Mouse (Mus musculus) cerebellum, adult 2 months (tissue): ENCODE data around the gene Gm13694. TPM values are rescaled to one million over a fixed set of nuclear protein-coding genes. Genes with fewer than 3 reads are reported as not detected.
"Not testable (repeated sequence)": the region's sequence is repeated elsewhere in the genome, so short reads cannot be mapped to it uniquely, and the experiment has no call there.

Experiments
- DNase-seq, 2 experiments: peaks; one replicate each; pipeline ENCODE4 v3.0.0; 2021
- H3K27ac ChIP-seq: fragments of 200-500 bp; 2 replicates; pipeline ENCODE4 v1.5.1; 2012; ENCODE audit warnings: low read length, control low read depth, inconsistent platforms; ENCODE audit not compliant: insufficient read depth
- H3K27me3 ChIP-seq: fragments of 200-500 bp; 2 replicates; pipeline ENCODE4 v1.6.1; 2012; ENCODE audit warnings: inconsistent platforms, mild to moderate bottlenecking, low read length, moderate library complexity; ENCODE audit not compliant: control insufficient read depth, insufficient read depth
- H3K4me1 ChIP-seq: fragments of 200-500 bp; 2 replicates; pipeline ENCODE4 v1.6.1; 2011; ENCODE audit warnings: low read length; ENCODE audit not compliant: control insufficient read depth, insufficient read depth
- H3K4me3 ChIP-seq: fragments of 200-500 bp; replicated peaks from 2 replicates; pipeline ENCODE3; 2011; ENCODE audit warnings: mild to moderate bottlenecking, low read depth, low read length, control low read depth; ENCODE audit not compliant: insufficient read depth
- CTCF ChIP-seq: fragments of 200-500 bp; IDR thresholded peaks from 2 replicates; pipeline ENCODE4 v1.5.1; 2011; ENCODE audit warnings: low read depth, mild to moderate bottlenecking, control low read depth, low read length, moderate library complexity, borderline replicate concordance; ENCODE audit not compliant: insufficient read depth
- POLR2A ChIP-seq: fragments of 200-500 bp; IDR thresholded peaks from 2 replicates; pipeline ENCODE4 v1.6.1; 2011; ENCODE audit warnings: low read length, control low read depth, borderline replicate concordance; ENCODE audit not compliant: insufficient read depth
- WGBS: fragments of 180-500 bp; shearing (Covaris S2); methylation state at CpG from one replicate; pipeline ENCODE4 v1.1.7; 2018; 5-methylcytosine and 5-hydroxymethylcytosine counted together
- polyA plus RNA-seq: library from polyadenylated mRNA; depleted of rRNA; stranded (reverse); fragments of >200 nt; gene quantifications from 2 replicates; pipeline ENCODE4 v1.2.3, GENCODE M21; 2012; rRNA removed

The Gm13694 gene
- polyA plus RNA-seq = not detected in 2 replicates

- whole genome bisulfite sequencing = no CpG with 5 or more reads among the region's 6 CpGs
- DNase-seq = not testable (repeated sequence)
Observed at GRCm38 (mm10) chr2:83978633-83979032, at the start of gene Gm13694. Gene Gm13694 (plus strand): TSS chr2:83978933.

DNA sequence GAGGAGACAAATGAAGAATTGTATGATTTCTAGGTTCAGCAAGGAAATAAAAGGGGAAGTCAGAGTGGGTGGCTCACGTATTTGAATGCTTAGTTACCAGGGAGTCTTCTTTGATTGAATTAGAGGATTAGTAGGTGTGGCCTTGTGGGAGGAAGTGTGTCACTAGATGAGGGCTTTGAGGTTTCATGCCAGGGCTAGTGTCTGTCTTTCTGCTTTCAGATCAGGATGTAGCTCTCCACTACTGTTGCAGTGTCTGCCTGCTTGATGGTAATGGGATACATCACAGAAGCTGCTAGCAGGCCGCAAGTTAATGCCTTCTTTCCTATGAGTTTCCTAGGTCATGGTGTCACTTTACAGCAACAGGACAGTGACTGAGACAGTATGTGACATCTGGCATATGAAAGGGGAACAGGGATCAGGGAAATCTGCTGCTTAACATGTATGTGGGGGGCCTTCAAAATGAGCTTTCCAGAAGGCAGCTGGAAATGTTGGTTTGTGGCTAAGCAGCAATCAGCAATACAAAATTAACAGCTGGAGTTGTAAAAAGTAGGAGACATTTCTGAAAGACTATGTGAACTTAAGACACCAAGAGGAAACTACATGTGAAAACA lies 49.1 kb upstream of the Gm13694 start:
- Histone ChIP-seq H3K4me1 (no peaks in the 10 kb centered on the region), H3K27me3 (no peaks in the 10 kb centered on the region), H3K27ac (no peak overlapping the region), H3K4me3 (no peak overlapping the region)
- no peak for DNase-seq
- TF ChIP-seq POLR2A = no peak
- no peak for TF ChIP-seq CTCF
- WGBS = 63% methylated on average over 2 of the region's 2 CpGs

More at GRCm38 (mm10) chr2:83978633-83979032, at the start of gene Gm13694:
- H3K4me3 ChIP-seq, H3K27ac ChIP-seq, H3K27me3 ChIP-seq, H3K4me1 ChIP-seq: not testable (repeated sequence)

- H3K27ac ChIP-seq = no peak within 1 kb of the TSS
Observed at GRCm38 (mm10) chr2:83940931-83941361, 37.8 kb upstream of the Gm13694 start, which contains the start of gene Zswim2. Gene Zswim2 (minus strand): TSS chr2:83941228.

DNA sequence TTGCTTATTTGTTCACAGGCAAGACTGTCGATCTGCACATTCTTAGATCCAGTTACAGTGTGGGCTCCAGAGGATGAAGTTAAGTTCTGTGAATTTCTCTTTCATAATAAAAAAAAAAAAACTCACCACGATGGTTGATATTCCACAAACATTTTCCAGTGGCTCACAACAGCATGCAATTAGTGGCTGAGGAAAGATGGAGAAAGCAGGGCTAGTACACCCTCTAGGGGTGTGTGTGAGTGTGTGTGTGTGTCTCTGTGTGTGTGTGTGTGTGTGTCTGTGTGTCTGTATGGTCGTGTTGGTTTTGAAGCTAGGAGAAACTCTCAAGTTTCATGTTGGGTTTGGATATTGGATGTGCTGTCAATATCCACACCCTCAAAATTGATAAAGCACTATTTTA lies 37.4 kb upstream of the Gm13694 start:
- no peak for TF ChIP-seq CTCF
- TF ChIP-seq POLR2A = no peak
- no peaks in the 10 kb centered on the region for H3K4me1 ChIP-seq
- 20% methylated on average over 3 of the region's 3 CpGs for WGBS
- no peak for DNase-seq
- H3K27ac ChIP-seq = no peak overlapping the region
- no peaks in the 10 kb centered on the region for H3K27me3 ChIP-seq
- H3K4me3 ChIP-seq = no peak overlapping the region

More at GRCm38 (mm10) chr2:83940931-83941361, 37.8 kb upstream of the Gm13694 start, which contains the start of gene Zswim2:
- peak; percentile 57 to 59 for DNase-seq
- under 1% methylated on average over 20 of the region's 20 CpGs for WGBS
- TF ChIP-seq POLR2A (no peak), CTCF (no peak)
- H3K4me3 ChIP-seq = peak within 1 kb of the TSS; percentile 30
- no peaks in the 10 kb centered on the region for H3K27me3 ChIP-seq
- no peaks in the 10 kb centered on the region for H3K4me1 ChIP-seq

DNA sequence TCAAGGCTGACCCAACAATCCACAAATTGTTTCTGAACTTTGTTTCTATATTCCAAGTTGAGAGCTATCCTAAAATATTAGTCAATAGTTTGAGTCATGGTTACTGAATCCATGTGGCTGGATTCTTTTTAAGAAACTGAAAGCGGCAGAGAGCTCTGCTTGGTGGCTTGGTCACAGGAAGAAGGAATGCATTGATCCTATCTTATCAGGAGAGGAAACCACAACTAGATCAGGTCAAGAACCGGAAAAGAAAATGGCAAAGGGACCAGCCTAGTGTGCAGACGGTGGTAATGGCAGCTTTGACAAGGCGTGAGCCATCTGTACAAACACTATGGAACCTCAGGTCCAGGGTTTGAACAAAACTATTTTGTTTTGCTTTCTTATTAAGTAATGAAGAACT lies 36.9 kb upstream of the Gm13694 start:
- no peaks in the 10 kb centered on the region for H3K4me1 ChIP-seq
- DNase-seq = no peak
- no peak for TF ChIP-seq POLR2A
- no peak for TF ChIP-seq CTCF
- no peaks in the 10 kb centered on the region for H3K27me3 ChIP-seq
- no peak overlapping the region for H3K4me3 ChIP-seq
- H3K27ac ChIP-seq = no peak overlapping the region
- WGBS = 78% methylated on average over 4 of the region's 4 CpGs

- DNase-seq, H3K4me1 ChIP-seq, H3K27me3 ChIP-seq, H3K4me3 ChIP-seq, H3K27ac ChIP-seq: not testable (repeated sequence)
- WGBS = no CpG with 5 or more reads among the region's 6 CpGs
Observed at GRCm38 (mm10) chr2:83955393-83955792, 23.3 kb upstream of the Gm13694 start, which contains the start of gene Gm13698. Gene Gm13698 (plus strand): TSS chr2:83955693.

- WGBS = no CpG with 5 or more reads among the region's 6 CpGs
- H3K4me3 ChIP-seq, H3K4me1 ChIP-seq, DNase-seq, H3K27ac ChIP-seq, H3K27me3 ChIP-seq: not testable (repeated sequence)
Observed at GRCm38 (mm10) chr2:83961203-83961602, 17.5 kb upstream of the Gm13694 start, which contains the start of gene Gm13693. Gene Gm13693 (plus strand): TSS chr2:83961503.

DNA sequence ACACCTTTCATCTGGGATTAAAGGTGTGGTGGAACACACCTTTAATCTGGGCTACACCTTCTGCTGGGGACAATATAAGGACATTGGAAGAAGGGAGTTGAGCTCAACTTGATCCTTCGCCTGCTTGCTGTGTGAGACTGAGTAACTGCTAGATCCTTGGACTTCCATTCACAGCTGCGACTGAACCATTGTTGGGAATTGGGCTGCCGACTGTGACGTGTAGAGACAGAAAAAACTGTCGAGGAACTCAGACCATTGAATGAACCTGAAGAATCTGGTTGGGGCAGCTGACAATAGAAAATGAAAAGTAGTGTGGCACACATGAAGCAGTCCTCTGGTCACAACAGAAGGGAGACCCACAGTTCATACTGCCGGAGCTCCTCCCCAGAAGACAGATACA lies 11.7 kb upstream of the Gm13694 start, which contains the start of gene Gm13695:
TSS of gene Gm13695 (plus strand) at position 301 of the 400 bp plus-strand sequence.
- WGBS = no CpG with 5 or more reads among the region's 6 CpGs
- H3K4me3 ChIP-seq, H3K27me3 ChIP-seq, H3K4me1 ChIP-seq, H3K27ac ChIP-seq, DNase-seq: not testable (repeated sequence)

DNA sequence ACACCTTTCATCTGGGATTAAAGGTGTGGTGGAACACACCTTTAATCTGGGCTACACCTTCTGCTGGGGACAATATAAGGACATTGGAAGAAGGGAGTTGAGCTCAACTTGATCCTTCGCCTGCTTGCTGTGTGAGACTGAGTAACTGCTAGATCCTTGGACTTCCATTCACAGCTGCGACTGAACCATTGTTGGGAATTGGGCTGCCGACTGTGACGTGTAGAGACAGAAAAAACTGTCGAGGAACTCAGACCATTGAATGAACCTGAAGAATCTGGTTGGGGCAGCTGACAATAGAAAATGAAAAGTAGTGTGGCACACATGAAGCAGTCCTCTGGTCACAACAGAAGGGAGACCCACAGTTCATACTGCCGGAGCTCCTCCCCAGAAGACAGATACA lies 5.9 kb upstream of the Gm13694 start, which contains the start of gene Gm13696:
TSS of gene Gm13696 (plus strand) at position 301 of the 400 bp plus-strand sequence.
- H3K4me1 ChIP-seq = not testable (repeated sequence)
- no CpG with 5 or more reads among the region's 6 CpGs for WGBS

GRCm38 (mm10) chr2:83984443-83984842 lies 5.7 kb downstream of the Gm13694 start, which contains the start of gene Gm13697:
Gene Gm13697 (plus strand): TSS chr2:83984743.
- no CpG with 5 or more reads among the region's 6 CpGs for WGBS
- DNase-seq, H3K27ac ChIP-seq, H3K27me3 ChIP-seq, H3K4me3 ChIP-seq, H3K4me1 ChIP-seq: not testable (repeated sequence)

More for the DNA sequence above, 5.9 kb upstream of the Gm13694 start, which contains the start of gene Gm13696:
- not testable (repeated sequence) for H3K27me3 ChIP-seq, H3K4me3 ChIP-seq, H3K27ac ChIP-seq, DNase-seq

DNA sequence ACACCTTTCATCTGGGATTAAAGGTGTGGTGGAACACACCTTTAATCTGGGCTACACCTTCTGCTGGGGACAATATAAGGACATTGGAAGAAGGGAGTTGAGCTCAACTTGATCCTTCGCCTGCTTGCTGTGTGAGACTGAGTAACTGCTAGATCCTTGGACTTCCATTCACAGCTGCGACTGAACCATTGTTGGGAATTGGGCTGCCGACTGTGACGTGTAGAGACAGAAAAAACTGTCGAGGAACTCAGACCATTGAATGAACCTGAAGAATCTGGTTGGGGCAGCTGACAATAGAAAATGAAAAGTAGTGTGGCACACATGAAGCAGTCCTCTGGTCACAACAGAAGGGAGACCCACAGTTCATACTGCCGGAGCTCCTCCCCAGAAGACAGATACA lies 11.5 kb downstream of the Gm13694 start, which contains the start of gene Gm13691:
TSS of gene Gm13691 (plus strand) at position 301 of the 400 bp plus-strand sequence.
- not testable (repeated sequence) for DNase-seq, H3K4me3 ChIP-seq, H3K27me3 ChIP-seq, H3K4me1 ChIP-seq, H3K27ac ChIP-seq
- no CpG with 5 or more reads among the region's 6 CpGs for WGBS

DNA sequence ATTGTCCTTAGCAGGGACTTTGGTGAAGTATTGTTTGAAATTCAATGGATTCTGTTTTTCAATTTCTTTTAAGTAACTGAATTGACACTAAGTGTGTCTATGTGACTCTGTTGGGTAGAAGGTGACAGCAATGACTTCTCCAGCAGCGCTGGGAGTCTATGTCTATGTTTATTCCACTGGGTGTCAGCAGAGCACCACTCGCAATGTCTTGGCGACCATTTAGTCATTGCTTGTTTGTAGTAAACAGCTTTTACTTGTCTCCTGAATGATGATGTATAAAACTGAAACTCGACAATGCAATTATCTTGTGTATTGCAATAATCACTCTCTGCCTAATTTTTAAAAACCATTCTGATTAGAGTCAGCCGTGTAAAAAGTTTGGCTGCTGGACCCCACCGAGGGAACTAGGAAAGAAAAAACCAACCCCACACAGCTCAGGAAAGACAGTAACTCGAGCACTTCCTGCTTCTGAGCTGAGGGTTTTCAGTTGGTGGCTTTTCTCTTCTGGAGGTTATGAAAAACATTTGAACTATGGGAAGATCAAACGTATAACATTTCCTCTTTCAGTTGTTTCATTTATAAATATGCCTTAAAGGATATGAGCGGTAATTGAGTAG lies 15.0 kb downstream of the Gm13694 start:
- not testable (repeated sequence) for DNase-seq, H3K27ac ChIP-seq, H3K4me3 ChIP-seq, H3K27me3 ChIP-seq, H3K4me1 ChIP-seq
- 67% methylated on average over 8 of the region's 9 CpGs for WGBS
